Mouse (Mus musculus): ENCODE measurements around the gene Zfp583. TPM values are rescaled to one million over a fixed set of nuclear protein-coding genes. Genes with fewer than 3 reads are reported as not detected.
"Not testable (repeated sequence)": the region's sequence is repeated elsewhere in the genome, so short reads cannot be mapped to it uniquely, and the experiment has no call there.

Zfp583 gene
- 10 to 100 TPM; 11.8 to 13.7 TPM for total RNA-seq (2021)
- long read RNA-seq, experiment 1, partial matches to known transcripts = 0 of 5 reads
- long read RNA-seq, experiment 1, other reads (novel, unspliced or antisense) = 3 of 5 reads
- long read RNA-seq, experiment 2, transcript Zfp583-201 (5 exons, 2,550 nt) = major isoform, 5 of 9 reads
- long read RNA-seq, experiment 2, partial matches to known transcripts = 0 of 9 reads
- long read RNA-seq, experiment 2, other reads (novel, unspliced or antisense) = 4 of 9 reads

GRCm38 (mm10) chr7:6331233-6331956 lies at the start of gene Zfp583:
Zfp583 (minus strand) TSS chr7:6331285.
- intact Hi-C loops (cut with DNase I) = no loop called here
- peak; percentile 89 to 90 for DNase-seq (ENCODE audit: low spot score in 2 of 2)

- intact Hi-C loops (cut with DNase I) = loop anchor here (5.0 kb wide), 1 partner anchor 399 kb away; no protein-coding TSS in a partner anchor
- peak; percentile 68 to 69 for DNase-seq (ENCODE audit: low spot score in 2 of 2)
Observed at GRCm38 (mm10) chr7:6378441-6378840, 47.4 kb upstream of the Zfp583 start.

- DNase-seq (ENCODE audit: low spot score in 2 of 2) = no peak
- intact Hi-C loops (cut with DNase I) = no loop called here
Observed at GRCm38 (mm10) chr7:6372993-6373392, 41.9 kb upstream of the Zfp583 start.

GRCm38 (mm10) chr7:6369460-6369859 lies 38.4 kb upstream of the Zfp583 start:
- DNase-seq (ENCODE audit: low spot score in 2 of 2) = no peak
- intact Hi-C loops (cut with DNase I) = no loop called here

GRCm38 (mm10) chr7:6368146-6368545 lies 37.1 kb upstream of the Zfp583 start:
- DNase-seq (ENCODE audit: low spot score in 2 of 2); intact Hi-C loops (cut with DNase I): not testable (repeated sequence)

- intact Hi-C loops (cut with DNase I) = no loop called here
Observed at GRCm38 (mm10) chr7:6367185-6367584, 36.1 kb upstream of the Zfp583 start.

GRCm38 (mm10) chr7:6364761-6365160 lies 33.7 kb upstream of the Zfp583 start:
- intact Hi-C loops (cut with DNase I) = loop anchor here (5.0 kb wide), 2 partner anchors 53 to 68 kb away; no protein-coding TSS in a partner anchor
- no peak for DNase-seq (ENCODE audit: low spot score in 2 of 2)

More at GRCm38 (mm10) chr7:6367185-6367584, 36.1 kb upstream of the Zfp583 start:
- DNase-seq (ENCODE audit: low spot score in 2 of 2) = no peak

- intact Hi-C loops (cut with DNase I) = loop anchor here (5.0 kb wide), 2 partner anchors 54 to 69 kb away; no protein-coding TSS in a partner anchor
- peak in 1 of 2 experiments; percentile 86 for DNase-seq (ENCODE audit: low spot score in 2 of 2)
Observed at GRCm38 (mm10) chr7:6363047-6363488, 32.0 kb upstream of the Zfp583 start, which contains the start of gene Zfp78. Zfp78 (plus strand) TSS chr7:6363280.

- DNase-seq (ENCODE audit: low spot score in 2 of 2) = peak; percentile 98 to 99
- intact Hi-C loops (cut with DNase I) = loop anchor here (5.0 kb wide), 2 partner anchors 55 to 70 kb away; no protein-coding TSS in a partner anchor
Observed at GRCm38 (mm10) chr7:6362268-6363046, 31.4 kb upstream of the Zfp583 start.

GRCm38 (mm10) chr7:6361756-6362155 lies 30.7 kb upstream of the Zfp583 start:
- intact Hi-C loops (cut with DNase I) = loop anchor here (5.0 kb wide), 2 partner anchors 56 to 71 kb away; no protein-coding TSS in a partner anchor
- no peak for DNase-seq (ENCODE audit: low spot score in 2 of 2)

GRCm38 (mm10) chr7:6360477-6361060 lies 29.5 kb upstream of the Zfp583 start:
- intact Hi-C loops (cut with DNase I) = loop anchor here (5.0 kb wide), 2 partner anchors 57 to 72 kb away; no protein-coding TSS in a partner anchor
- DNase-seq (ENCODE audit: low spot score in 2 of 2) = no peak

- intact Hi-C loops (cut with DNase I) = loop anchor here (10.0 kb wide), 2 partner anchors 346 to 576 kb away; no protein-coding TSS in a partner anchor
- DNase-seq (ENCODE audit: low spot score in 2 of 2) = peak; percentile 35 to 55
Observed at GRCm38 (mm10) chr7:6358937-6359590, 28.0 kb upstream of the Zfp583 start.

- no peak for DNase-seq (ENCODE audit: low spot score in 2 of 2)
- intact Hi-C loops (cut with DNase I) = loop anchor here (10.0 kb wide), 2 partner anchors 347 to 577 kb away; no protein-coding TSS in a partner anchor
Observed at GRCm38 (mm10) chr7:6358121-6358520, 27.0 kb upstream of the Zfp583 start.

- intact Hi-C loops (cut with DNase I) = no loop called here
- no peak for DNase-seq (ENCODE audit: low spot score in 2 of 2)
Observed at GRCm38 (mm10) chr7:6344124-6344523, 13.0 kb upstream of the Zfp583 start.

GRCm38 (mm10) chr7:6343501-6344071 lies 12.5 kb upstream of the Zfp583 start, which contains the start of gene Gm3854:
Gm3854 (plus strand) TSS chr7:6343759.
- intact Hi-C loops (cut with DNase I) = no loop called here

GRCm38 (mm10) chr7:6339865-6340264 lies 8.8 kb upstream of the Zfp583 start:
- DNase-seq (ENCODE audit: low spot score in 2 of 2) = no peak
- intact Hi-C loops (cut with DNase I) = no loop called here

More at GRCm38 (mm10) chr7:6343501-6344071, 12.5 kb upstream of the Zfp583 start, which contains the start of gene Gm3854:
- peak; percentile 79 to 81 for DNase-seq (ENCODE audit: low spot score in 2 of 2)

GRCm38 (mm10) chr7:6330458-6331232 lies 440 bp downstream of the Zfp583 start:
- intact Hi-C loops (cut with DNase I) = no loop called here
- DNase-seq (ENCODE audit: low spot score in 2 of 2) = peak; percentile 40 to 81
